Mouse (Mus musculus): Measurements from ENCODE around the gene Gfra1. TPM values are rescaled to one million over a fixed set of nuclear protein-coding genes. Genes with fewer than 3 reads are reported as not detected.

Gfra1 gene
- total and polyA plus RNA-seq, 3 experiments: not detected

DNA sequence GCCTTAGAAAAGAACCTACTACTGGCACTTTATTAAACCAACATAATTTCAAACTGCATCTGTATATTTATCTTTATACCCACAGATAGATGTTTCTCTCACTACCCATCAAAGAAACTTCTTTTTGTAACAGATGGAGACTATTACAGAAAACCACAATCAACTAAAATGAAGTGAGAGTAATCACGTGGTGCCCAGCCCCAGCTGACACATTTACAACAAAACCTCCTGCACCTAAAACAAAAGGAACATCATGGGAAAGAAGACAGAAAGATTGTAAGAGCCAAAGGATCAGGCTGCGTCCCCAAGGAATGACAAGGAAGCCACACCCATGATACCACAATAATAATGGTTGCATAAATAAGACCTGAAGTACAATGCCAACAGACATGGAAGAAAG, 143.2 kb downstream of the Gfra1 start:
- in situ Hi-C loops (cut with MboI; ENCODE audit: low pct_ligation_motif_present, low pct_unique_long_range_greater_than_20kb, low sequenced_read_pairs) (no loop called here), dilution Hi-C loops (cut with MboI; ENCODE audit: extremely low pct_ligation_motif_present, extremely low pct_unique_long_range_greater_than_20kb, low sequenced_read_pairs) (no loop called here)
- H3K9ac ChIP-seq (ENCODE audit: insufficient read depth, low read depth): no peak overlapping the region
- H3K79me2 ChIP-seq (replicated peaks; ENCODE audit: control insufficient read depth, extremely low read depth, insufficient read depth, poor library complexity, severe bottlenecking): no peaks in the 10 kb centered on the region
- no peaks in the 10 kb centered on the region for H3K36me3 ChIP-seq (replicated peaks in 1 of 2; ENCODE audit: control insufficient read depth in 1 of 2, insufficient read depth in 1 of 2, low read length in 1 of 2)
- no peak overlapping the region for H3K4me3 ChIP-seq (replicated peaks in 1 of 3; ENCODE audit: low read depth in 2 of 3, low read length in 2 of 3, poor library complexity in 1 of 3)
- DNase-seq (ENCODE audit: extremely low read depth): no peak
- no peaks in the 10 kb centered on the region for H3K27me3 ChIP-seq (replicated peaks)
- H3K27ac ChIP-seq (ENCODE audit: insufficient read depth, low read depth): no peak overlapping the region
- no peaks in the 10 kb centered on the region for H3K4me1 ChIP-seq (ENCODE audit: control insufficient read depth in 1 of 2, insufficient read depth in 2 of 2)
- TF ChIP-seq RAD21 (IDR thresholded peaks at IDR 0.05; ENCODE audit: low read depth, low read length): no peak
- TF ChIP-seq BHLHE40 (IDR thresholded peaks at IDR 0.05; ENCODE audit: low read depth, low read length): no peak
- no peak for TF ChIP-seq ELF1 (IDR thresholded peaks at IDR 0.05; ENCODE audit: low read depth, low read length)
- TF ChIP-seq MAX (IDR thresholded peaks at IDR 0.05; ENCODE audit: low read length): no peak
- no peak for TF ChIP-seq MAZ (IDR thresholded peaks at IDR 0.05; ENCODE audit: low read depth, low read length)
- no peak for TF ChIP-seq ETS1 (conservative IDR thresholded peaks at IDR 0.05; ENCODE audit: low read depth, low read length)
- no peak for TF ChIP-seq UBTF (IDR thresholded peaks at IDR 0.05; ENCODE audit: low read depth, low read length)
- no peak for TF ChIP-seq MEF2A (IDR thresholded peaks at IDR 0.05; ENCODE audit: borderline replicate concordance, low read depth, low read length)
- TF ChIP-seq CHD2 (IDR thresholded peaks at IDR 0.05; ENCODE audit: low read length): no peak
- no peak for TF ChIP-seq CHD1 (IDR thresholded peaks at IDR 0.05; ENCODE audit: low read depth, low read length)
- TF ChIP-seq HCFC1 (IDR thresholded peaks at IDR 0.05; ENCODE audit: low read depth, low read length): no peak
- no peak for TF ChIP-seq NELFE (IDR thresholded peaks at IDR 0.05; ENCODE audit: low read depth, low read length)
- TF ChIP-seq POLR2AphosphoS2 (IDR thresholded peaks at IDR 0.05; ENCODE audit: low read depth, low read length): no peak
- TF ChIP-seq TBP (conservative IDR thresholded peaks at IDR 0.05; ENCODE audit: low read depth, low read length): no peak
- TF ChIP-seq MXI1 (IDR thresholded peaks at IDR 0.05; ENCODE audit: low read depth, low read length): no peak
- no peak overlapping the region for H3K4me2 ChIP-seq (ENCODE audit: insufficient read depth, low read depth, poor library complexity, severe bottlenecking)
- H3K9me3 ChIP-seq (replicated peaks; ENCODE audit: low read length): peaks cover 13% of the 10 kb centered on the region

DNA sequence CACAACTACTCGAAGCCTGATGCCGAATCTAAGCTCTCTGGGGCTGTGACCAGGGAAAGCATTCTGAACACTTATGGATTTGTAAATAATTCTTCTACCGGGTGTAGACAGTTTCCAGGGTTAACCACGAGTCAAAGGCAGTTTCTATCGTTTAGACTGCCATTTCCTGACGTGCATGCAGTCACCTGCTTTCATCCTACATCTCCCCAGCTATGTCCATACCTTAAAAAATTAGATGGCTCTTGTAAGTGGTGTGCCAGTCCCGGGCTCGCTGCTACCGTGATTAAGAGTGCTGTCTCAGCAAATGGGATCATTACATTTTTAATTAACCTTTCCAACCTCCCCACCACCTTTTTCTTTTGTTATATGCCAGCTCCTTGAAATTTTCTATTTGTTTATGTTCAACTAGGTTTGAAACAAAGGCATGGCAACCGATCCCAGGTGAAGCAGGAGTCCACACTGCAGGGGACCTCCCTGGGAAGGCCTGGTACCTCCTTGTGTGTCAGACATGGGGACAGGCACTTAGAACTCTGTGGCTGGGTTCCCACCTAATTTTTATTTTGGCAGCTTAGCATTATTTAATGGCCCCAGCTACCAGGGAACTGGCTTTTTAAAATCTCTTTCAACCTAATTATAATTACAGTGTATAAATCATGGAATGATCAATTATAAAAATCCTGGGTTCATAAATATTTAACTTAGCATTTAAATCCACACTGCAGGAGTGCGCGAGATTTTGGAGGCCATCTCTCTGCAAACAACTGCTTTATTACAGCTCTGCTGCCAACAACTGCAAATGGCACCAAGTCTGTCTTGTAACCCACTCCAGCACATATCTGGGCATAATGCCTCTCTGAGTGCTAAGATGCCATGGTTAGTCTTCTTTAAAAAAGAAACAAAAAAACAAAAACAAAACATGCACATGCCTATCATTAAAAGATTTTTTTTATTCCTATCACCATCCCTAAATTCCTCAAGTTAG, 145.1 kb downstream of the Gfra1 start:
- Histone ChIP-seq H3K4me3 (replicated peaks in 1 of 3; ENCODE audit: low read depth in 2 of 3, low read length in 2 of 3, poor library complexity in 1 of 3) (no peak overlapping the region), H3K79me2 (replicated peaks; ENCODE audit: control insufficient read depth, extremely low read depth, insufficient read depth, poor library complexity, severe bottlenecking) (no peaks in the 10 kb centered on the region), H3K4me1 (ENCODE audit: control insufficient read depth in 1 of 2, insufficient read depth in 2 of 2) (no peaks in the 10 kb centered on the region), H3K27me3 (replicated peaks) (no peaks in the 10 kb centered on the region), H3K36me3 (replicated peaks in 1 of 2; ENCODE audit: control insufficient read depth in 1 of 2, insufficient read depth in 1 of 2, low read length in 1 of 2) (no peaks in the 10 kb centered on the region), H3K9me3 (replicated peaks; ENCODE audit: low read length) (peaks cover 16% of the 10 kb centered on the region), H3K27ac (ENCODE audit: insufficient read depth, low read depth) (no peak overlapping the region), H3K9ac (ENCODE audit: insufficient read depth, low read depth) (no peak overlapping the region), H3K4me2 (ENCODE audit: insufficient read depth, low read depth, poor library complexity, severe bottlenecking) (no peak overlapping the region)
- in situ Hi-C loops (cut with MboI; ENCODE audit: low pct_ligation_motif_present, low pct_unique_long_range_greater_than_20kb, low sequenced_read_pairs): no loop called here
- no peak for DNase-seq (ENCODE audit: extremely low read depth)
- dilution Hi-C loops (cut with MboI; ENCODE audit: extremely low pct_ligation_motif_present, extremely low pct_unique_long_range_greater_than_20kb, low sequenced_read_pairs): no loop called here
- TF ChIP-seq POLR2AphosphoS2 (IDR thresholded peaks at IDR 0.05; ENCODE audit: low read depth, low read length) (no peak), NRF1 (IDR thresholded peaks at IDR 0.05; ENCODE audit: low read depth, low read length) (no peak)
